Mouse (Mus musculus): ENCODE results near the gene Ptcd2. TPM values are rescaled to one million over a fixed set of nuclear protein-coding genes. Genes with fewer than 3 reads are reported as not detected.

The Ptcd2 gene
- polyA plus RNA-seq, 1 experiment, result 27.3 TPM

GRCm38 (mm10) chr13:99308393-99308792 lies 36.1 kb downstream of the Ptcd2 start:
- no peak overlapping the region for H3K4me3 ChIP-seq (ENCODE audit: insufficient read depth, low read length)
- H3K27ac ChIP-seq (ENCODE audit: insufficient read depth, low read depth, low read length), result no peak overlapping the region
- TF ChIP-seq POLR2A (IDR thresholded peaks at IDR 0.05; ENCODE audit: borderline replicate concordance, low read depth, low read length) (no peak), CTCF (IDR thresholded peaks at IDR 0.05; ENCODE audit: low read depth, low read length) (no peak)
- H3K4me1 ChIP-seq (ENCODE audit: control insufficient read depth, insufficient read depth, low read length), result no peaks in the 10 kb centered on the region

GRCm38 (mm10) chr13:99307930-99308359 lies 36.6 kb downstream of the Ptcd2 start:
- Histone ChIP-seq H3K27ac (ENCODE audit: insufficient read depth, low read depth, low read length) (no peak overlapping the region), H3K4me3 (ENCODE audit: insufficient read depth, low read length) (no peak overlapping the region), H3K4me1 (ENCODE audit: control insufficient read depth, insufficient read depth, low read length) (no peaks in the 10 kb centered on the region)
- TF ChIP-seq CTCF (IDR thresholded peaks at IDR 0.05; ENCODE audit: low read depth, low read length) (no peak), POLR2A (IDR thresholded peaks at IDR 0.05; ENCODE audit: borderline replicate concordance, low read depth, low read length) (no peak)

- TF ChIP-seq POLR2A (IDR thresholded peaks at IDR 0.05; ENCODE audit: borderline replicate concordance, low read depth, low read length) (no peak), CTCF (IDR thresholded peaks at IDR 0.05; ENCODE audit: low read depth, low read length) (no peak)
- Histone ChIP-seq H3K27ac (ENCODE audit: insufficient read depth, low read depth, low read length) (no peak overlapping the region), H3K4me3 (ENCODE audit: insufficient read depth, low read length) (no peak overlapping the region), H3K4me1 (ENCODE audit: control insufficient read depth, insufficient read depth, low read length) (no peaks in the 10 kb centered on the region)
Measured at GRCm38 (mm10) chr13:99306164-99306563, 38.3 kb downstream of the Ptcd2 start.

DNA sequence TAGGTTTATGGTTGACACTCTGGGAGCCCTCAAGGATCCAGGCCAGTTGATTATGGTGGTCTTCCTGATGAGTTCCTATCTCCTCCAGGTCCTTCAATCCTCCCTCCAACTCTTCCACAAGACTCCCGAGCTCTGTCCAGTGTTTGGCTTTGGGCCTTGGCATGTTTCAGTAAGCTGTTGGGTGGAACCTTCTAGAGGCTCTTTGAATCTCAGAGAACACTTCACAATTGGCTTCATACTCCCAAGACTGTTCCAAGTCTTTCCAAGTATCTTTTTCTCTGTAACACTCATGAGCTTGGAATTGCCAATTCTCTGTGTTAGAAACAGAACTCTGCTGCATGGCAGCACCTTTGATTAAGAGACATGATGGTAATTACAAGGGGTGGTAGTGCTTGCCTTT lies 39.3 kb downstream of the Ptcd2 start:
- Histone ChIP-seq H3K4me1 (ENCODE audit: control insufficient read depth, insufficient read depth, low read length) (no peaks in the 10 kb centered on the region), H3K4me3 (ENCODE audit: insufficient read depth, low read length) (no peak overlapping the region), H3K27ac (ENCODE audit: insufficient read depth, low read depth, low read length) (no peak overlapping the region)
- TF ChIP-seq POLR2A (IDR thresholded peaks at IDR 0.05; ENCODE audit: borderline replicate concordance, low read depth, low read length), result no peak
- TF ChIP-seq CTCF (IDR thresholded peaks at IDR 0.05; ENCODE audit: low read depth, low read length), result no peak

- no peak for TF ChIP-seq POLR2A (IDR thresholded peaks at IDR 0.05; ENCODE audit: borderline replicate concordance, low read depth, low read length)
- no peak for TF ChIP-seq CTCF (IDR thresholded peaks at IDR 0.05; ENCODE audit: low read depth, low read length)
- Histone ChIP-seq H3K27ac (ENCODE audit: insufficient read depth, low read depth, low read length) (no peak overlapping the region), H3K4me3 (ENCODE audit: insufficient read depth, low read length) (no peak overlapping the region), H3K4me1 (ENCODE audit: control insufficient read depth, insufficient read depth, low read length) (peaks cover 4% of the 10 kb centered on the region)
Measured at GRCm38 (mm10) chr13:99304365-99304764, 40.1 kb downstream of the Ptcd2 start.

DNA sequence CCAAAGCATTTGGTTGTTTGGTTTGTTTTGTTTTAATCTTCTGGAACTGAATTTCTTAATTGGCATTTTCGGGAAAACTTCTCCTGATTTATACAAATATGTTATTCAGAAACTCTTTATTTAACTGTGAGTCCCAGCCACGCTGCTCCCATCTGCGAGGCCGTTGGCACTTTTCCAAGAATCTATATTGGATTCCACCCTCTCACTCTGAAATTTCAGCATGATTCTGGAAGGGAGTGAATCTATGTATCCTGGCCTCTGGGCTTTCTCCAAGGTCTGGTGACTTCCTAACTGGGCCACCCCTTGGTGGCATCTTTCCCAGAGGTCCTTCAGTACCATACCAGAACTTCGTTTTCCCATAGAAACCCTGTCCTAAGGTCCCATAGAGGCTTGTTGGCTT lies 40.7 kb downstream of the Ptcd2 start:
- no peak for TF ChIP-seq POLR2A (IDR thresholded peaks at IDR 0.05; ENCODE audit: borderline replicate concordance, low read depth, low read length)
- TF ChIP-seq CTCF (IDR thresholded peaks at IDR 0.05; ENCODE audit: low read depth, low read length), result no peak

DNA sequence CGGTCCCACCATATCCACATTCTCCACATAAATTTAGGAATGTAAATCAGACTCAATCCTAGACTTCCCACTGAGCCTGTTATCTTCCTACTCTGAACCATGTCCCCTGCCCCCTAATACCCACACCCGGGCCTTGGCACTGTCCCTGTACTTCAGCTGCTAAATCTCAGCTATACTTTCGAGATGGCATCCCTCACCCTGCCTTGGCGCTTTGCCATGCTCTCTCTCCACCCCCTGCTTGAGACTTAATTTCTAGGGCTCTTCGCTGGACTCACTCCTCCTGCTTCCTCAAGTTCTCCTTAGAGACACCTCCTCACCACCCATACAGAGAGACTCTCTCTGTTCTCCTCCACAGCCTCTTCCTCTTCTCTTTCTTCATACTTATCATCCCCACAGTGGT lies 44.6 kb downstream of the Ptcd2 start:
- H3K4me1 ChIP-seq (ENCODE audit: control insufficient read depth, insufficient read depth, low read length), result peaks cover 6% of the 10 kb centered on the region
- TF ChIP-seq POLR2A (IDR thresholded peaks at IDR 0.05; ENCODE audit: borderline replicate concordance, low read depth, low read length) (no peak), CTCF (IDR thresholded peaks at IDR 0.05; ENCODE audit: low read depth, low read length) (no peak)
- no peak overlapping the region for H3K4me3 ChIP-seq (ENCODE audit: insufficient read depth, low read length)
- H3K27ac ChIP-seq (ENCODE audit: insufficient read depth, low read depth, low read length), result no peak overlapping the region

More for the DNA sequence above, 40.7 kb downstream of the Ptcd2 start:
- no peak overlapping the region for H3K4me3 ChIP-seq (ENCODE audit: insufficient read depth, low read length)
- peaks cover 6% of the 10 kb centered on the region for H3K4me1 ChIP-seq (ENCODE audit: control insufficient read depth, insufficient read depth, low read length)
- H3K27ac ChIP-seq (ENCODE audit: insufficient read depth, low read depth, low read length), result no peak overlapping the region

DNA sequence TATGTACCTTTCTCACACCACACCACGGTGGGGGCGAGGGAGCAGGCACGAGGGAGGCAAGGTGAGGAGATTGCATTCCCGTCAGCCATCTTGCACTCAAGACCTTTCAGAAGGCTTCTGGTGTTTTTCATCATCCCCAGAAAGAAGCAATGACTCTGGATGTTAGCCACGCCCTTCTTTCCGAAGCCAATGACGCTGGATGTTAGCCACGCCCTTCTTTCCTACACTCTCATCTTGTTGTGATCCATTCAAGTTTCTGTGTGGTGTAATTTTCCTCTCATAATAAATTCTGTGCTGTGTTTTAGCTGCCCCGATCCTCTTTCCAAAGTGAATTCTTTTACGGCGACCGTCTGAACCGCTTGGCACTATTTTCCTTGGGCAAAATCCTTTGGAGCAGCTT lies 50.3 kb downstream of the Ptcd2 start:
- TF ChIP-seq POLR2A (IDR thresholded peaks at IDR 0.05; ENCODE audit: borderline replicate concordance, low read depth, low read length), result no peak
- no peak for TF ChIP-seq CTCF (IDR thresholded peaks at IDR 0.05; ENCODE audit: low read depth, low read length)
- H3K4me3 ChIP-seq (ENCODE audit: insufficient read depth, low read length), result no peak overlapping the region
- peaks cover under 1% of the 10 kb centered on the region; the same call in 1 of the 2 replicates for H3K4me1 ChIP-seq (ENCODE audit: control insufficient read depth, insufficient read depth, low read length)
- no peak overlapping the region for H3K27ac ChIP-seq (ENCODE audit: insufficient read depth, low read depth, low read length)

- peaks cover 7% of the 10 kb centered on the region for H3K4me1 ChIP-seq (ENCODE audit: control insufficient read depth, insufficient read depth, low read length)
- no peak overlapping the region for H3K27ac ChIP-seq (ENCODE audit: insufficient read depth, low read depth, low read length)
- no peak for TF ChIP-seq POLR2A (IDR thresholded peaks at IDR 0.05; ENCODE audit: borderline replicate concordance, low read depth, low read length)
- TF ChIP-seq CTCF (IDR thresholded peaks at IDR 0.05; ENCODE audit: low read depth, low read length), result no peak
Measured at GRCm38 (mm10) chr13:99290766-99291165, 53.7 kb downstream of the Ptcd2 start.

DNA sequence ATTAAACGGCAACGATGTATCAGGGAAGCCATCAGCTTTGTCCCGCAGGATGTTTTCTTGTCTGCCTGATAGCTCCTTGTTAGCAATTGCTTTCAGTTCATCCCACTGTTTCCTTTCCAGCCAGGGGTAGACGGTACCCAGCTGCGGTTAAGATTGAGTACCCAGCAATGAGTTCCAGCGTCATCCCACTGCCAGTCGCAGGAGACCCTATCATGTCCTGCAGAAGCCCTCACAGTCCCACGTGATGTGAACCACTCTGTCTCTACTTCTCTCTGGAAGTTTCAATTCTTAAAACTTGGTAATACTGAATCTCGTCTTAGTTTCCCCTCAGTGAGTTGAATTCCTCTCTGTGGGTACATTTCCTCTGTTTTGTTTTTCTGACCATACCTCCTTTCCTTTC lies 56.7 kb downstream of the Ptcd2 start:
- H3K27ac ChIP-seq (ENCODE audit: insufficient read depth, low read depth, low read length), result peak overlapping the region; percentile 63
- H3K4me1 ChIP-seq (ENCODE audit: control insufficient read depth, insufficient read depth, low read length), result peaks cover 7% of the 10 kb centered on the region
- H3K4me3 ChIP-seq (ENCODE audit: insufficient read depth, low read length), result peak overlapping the region; percentile 37
- no peak for TF ChIP-seq CTCF (IDR thresholded peaks at IDR 0.05; ENCODE audit: low read depth, low read length)
- no peak for TF ChIP-seq POLR2A (IDR thresholded peaks at IDR 0.05; ENCODE audit: borderline replicate concordance, low read depth, low read length)

More at GRCm38 (mm10) chr13:99290766-99291165, 53.7 kb downstream of the Ptcd2 start:
- H3K4me3 ChIP-seq (ENCODE audit: insufficient read depth, low read length), result no peak overlapping the region

DNA sequence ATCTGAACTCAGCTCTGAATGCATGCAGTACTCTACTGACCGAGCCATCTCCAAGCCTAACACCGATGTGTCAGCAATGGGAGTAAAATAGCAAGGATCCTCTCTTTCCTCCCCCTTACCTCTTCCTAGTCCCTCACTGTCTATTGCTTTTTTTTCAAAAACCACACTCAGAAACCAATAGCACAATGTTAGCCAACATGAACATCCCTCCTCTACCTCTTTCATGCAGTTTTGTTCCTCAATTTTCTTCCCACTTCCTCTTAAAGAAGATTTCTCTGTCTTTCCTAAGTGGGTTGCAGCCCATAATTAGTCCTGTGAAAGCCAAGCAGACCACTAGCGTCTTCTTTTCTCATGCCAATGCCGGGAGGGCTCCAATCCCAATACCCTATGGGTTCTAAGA lies 57.3 kb downstream of the Ptcd2 start:
- Histone ChIP-seq H3K4me1 (ENCODE audit: control insufficient read depth, insufficient read depth, low read length) (peaks cover 7% of the 10 kb centered on the region), H3K4me3 (ENCODE audit: insufficient read depth, low read length) (peak overlapping the region; percentile 37), H3K27ac (ENCODE audit: insufficient read depth, low read depth, low read length) (peak overlapping the region; percentile 63)
- TF ChIP-seq CTCF (IDR thresholded peaks at IDR 0.05; ENCODE audit: low read depth, low read length) (no peak), POLR2A (IDR thresholded peaks at IDR 0.05; ENCODE audit: borderline replicate concordance, low read depth, low read length) (no peak)

Measured in bone marrow macrophage, adult 2 months (primary cell).